Mouse (Mus musculus): ENCODE results near the gene Loxl3.

Gene Loxl3

DNA sequence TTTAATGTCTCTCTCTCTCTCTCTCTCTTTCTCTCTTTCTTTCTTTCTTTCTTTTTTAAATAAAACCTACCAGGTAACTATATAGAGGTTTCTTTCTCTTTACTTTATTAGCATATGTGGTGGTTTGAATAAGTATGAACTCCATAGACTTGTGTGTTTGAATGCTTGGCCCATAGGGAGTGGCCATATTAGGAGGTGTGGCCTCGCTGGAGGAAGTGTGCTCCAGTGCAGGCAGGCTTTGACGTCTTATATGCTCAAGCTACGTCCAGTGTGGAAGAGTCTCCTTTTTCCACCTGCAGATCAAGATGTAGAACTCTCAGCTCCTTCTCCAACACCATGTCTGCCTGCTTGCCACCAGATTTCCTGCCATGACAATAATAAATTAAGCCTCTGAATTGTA lies 14.9 kb upstream of the Loxl3 start:
- DNase-seq, result no peak

DNA sequence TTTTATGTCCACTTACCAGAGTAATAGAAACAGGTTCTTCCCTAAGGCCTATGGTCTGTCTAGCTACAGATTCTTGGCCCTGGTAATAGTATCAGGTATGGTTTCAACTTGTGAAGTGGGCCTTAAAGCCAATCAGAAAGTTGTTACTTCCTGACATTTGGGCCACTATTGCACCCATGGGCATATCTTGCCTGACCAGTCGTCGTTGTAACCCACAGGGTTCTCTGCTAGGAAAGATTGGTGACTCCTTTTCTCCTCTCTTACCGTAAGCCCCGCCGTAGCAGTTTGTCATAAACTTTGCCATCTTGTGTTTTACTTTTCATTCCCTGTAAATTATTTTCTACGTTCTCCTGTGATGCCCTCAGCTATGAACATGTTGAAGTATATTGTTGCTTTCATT lies 13.9 kb upstream of the Loxl3 start:
- no peak for DNase-seq

DNA sequence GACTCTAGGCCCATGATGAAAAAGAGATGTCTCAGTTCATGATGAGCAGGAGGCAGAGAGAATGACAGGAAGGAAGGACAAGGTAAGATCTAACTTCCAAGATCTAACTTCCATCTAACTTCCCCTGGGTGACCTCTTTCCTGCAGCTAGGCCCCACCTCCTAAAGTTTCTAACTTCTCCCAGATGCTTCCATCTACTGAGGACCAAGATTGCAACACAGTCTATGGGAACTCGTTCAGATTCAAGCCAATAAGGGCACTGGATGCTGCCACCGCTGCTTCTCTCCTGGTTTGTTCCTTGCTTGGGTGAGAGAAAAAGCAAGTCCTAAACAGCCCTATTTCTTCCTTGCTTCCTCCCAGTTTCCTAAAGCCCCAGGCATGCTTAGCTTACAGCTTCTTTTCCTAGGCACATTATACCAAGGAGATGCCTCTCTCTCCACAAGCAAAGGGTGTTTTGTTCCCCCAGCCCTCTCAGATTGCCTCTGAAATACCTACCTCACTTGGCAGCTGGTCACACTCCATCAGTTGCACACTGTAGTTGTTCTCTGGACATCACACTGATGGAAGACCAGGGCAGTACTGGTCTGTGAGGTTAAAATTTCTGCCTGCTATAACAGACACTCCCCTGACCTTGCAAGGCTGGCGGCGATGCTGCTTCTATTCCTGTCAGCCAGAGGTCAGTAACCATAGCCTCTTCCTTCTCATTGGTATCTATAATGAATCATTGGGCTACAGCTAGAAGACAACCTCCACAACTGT lies 13.0 kb upstream of the Loxl3 start:
- DNase-seq, result no peak

DNA sequence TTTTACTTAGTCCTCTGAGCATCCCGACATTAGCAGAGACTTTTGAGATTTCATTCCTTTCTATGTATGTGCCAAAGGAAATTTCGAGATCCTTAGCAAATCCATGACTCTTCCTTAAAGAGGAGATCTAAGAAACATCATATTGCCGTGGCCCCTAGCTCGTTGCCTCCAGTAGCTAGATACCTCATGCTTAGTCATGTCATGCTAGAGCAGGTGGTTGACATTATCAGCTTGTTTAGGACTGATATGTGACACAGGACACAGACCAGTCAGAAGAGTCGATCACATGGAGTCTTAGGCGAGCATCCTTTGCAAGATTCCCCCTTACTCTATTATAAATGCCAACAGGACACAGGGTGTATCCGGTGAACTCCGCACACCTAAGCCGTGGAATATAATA lies 11.0 kb upstream of the Loxl3 start:
- no peak for DNase-seq

DNA sequence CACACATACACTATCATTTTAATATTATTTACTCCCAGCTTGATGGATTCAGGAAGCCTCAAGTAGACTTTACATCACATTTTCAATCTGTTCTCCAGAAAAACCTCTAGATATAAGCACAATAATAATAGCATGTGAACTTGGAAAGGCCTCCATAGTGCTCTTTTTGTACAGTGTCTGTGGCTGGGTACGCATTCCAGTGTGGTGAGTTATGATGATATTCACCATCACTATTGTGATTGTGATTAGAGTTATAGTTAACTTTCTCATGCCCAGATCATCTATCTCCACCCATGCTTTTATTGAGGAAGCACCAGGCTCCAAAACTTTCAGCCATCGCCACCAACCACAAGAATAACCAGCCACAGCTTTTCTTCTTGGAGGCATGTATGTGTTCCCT lies 10.2 kb upstream of the Loxl3 start:
- no peak for DNase-seq

DNA sequence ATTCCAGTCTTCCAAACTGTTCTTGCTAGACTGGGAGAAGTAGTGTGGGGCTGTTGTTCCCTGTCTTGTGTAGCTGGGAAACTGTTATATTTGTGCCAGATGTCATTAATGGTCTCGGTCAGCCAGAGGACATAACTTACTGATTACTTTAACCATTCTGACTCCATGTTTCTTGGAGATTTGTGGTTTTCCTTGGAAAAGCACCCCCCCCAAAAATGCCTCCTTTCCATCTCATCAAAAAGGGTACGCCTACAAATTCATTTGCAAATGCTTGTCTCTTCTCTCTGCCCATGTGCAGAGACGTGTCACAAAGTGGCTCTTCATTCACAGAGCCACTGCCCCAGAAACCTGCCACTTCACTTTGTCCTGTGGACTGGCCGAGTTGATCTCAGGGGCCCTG lies 9.6 kb upstream of the Loxl3 start:
- no peak for DNase-seq

DNA sequence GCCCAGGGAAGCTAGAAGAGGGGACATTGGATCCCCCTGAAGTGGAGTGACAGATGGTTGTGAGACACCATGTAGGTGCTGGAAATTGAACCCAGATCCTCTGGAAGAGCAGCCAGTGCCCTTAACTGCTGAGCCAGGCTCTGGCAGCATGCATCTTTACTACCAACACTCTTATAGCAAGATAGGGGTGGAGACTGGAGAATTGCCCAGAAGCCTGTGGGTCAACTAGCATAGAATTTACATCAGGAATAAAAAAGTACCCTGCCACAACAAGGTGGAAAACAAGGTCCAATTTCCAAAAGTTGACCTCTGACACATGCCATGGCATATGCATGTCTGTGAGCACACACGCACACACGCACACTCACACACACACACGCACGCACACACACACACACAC lies 8.8 kb upstream of the Loxl3 start:
- DNase-seq, result no peak

DNA sequence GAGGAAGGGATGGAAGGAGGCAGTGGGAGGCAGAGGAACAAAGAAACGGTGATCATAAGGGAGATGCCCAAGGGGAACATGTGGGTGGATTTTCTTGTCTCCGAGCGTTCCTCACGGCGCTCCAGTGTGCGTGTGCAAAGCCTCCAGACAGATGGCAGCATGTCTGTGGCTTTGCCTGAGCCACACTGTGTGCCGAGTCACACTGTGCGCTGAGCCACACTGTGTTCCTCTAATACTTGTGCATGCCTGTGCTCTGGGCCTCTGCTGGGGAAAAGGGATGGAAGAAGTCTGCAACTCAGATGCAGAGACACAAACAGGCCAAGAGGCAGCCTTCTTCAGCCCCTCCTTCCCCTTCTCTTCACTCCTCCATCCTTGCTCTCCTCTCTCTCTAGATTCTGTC lies 6.7 kb upstream of the Loxl3 start:
- DNase-seq, result no peak

DNA sequence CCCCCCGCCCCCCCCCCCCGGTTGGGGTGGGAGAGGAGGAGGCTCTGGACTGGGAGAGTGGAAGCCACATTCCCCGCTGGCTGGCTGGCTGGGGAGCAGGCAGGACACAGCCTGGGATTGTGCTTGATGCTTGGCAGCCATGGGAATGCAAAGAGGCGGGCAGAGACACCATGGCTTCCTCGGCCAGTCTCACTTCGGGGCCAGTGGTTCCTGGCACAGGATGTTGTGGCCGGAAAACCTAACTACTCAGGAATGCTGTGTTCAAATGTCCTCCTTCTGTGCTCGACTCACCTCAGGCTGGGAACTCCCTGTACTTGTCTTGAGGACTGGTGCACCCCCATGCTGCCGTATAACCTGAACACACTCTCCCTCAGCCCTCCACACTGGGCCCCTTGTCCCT lies 6.3 kb upstream of the Loxl3 start:
- DNase-seq, result no peak

DNA sequence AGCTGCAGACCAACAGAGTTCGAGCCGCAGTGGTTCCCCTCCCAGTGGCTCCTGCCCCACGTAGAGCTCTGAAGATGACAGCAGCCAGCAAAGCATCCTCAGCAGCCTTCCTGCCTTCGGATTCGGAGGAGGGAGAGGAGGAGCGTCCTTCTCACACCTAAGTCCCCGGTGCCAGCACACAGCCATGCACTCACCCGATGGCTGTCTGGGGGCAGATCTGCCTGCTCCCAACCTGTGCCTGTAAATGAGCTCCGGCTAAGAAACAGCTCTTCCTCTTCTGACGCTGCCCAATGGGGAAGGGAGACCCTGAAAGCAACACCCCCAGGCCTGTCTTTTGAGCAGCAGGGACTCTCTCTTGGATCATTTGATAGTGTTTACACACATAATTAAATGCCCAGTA lies 4.2 kb upstream of the Loxl3 start:
- DNase-seq, result no peak

DNA sequence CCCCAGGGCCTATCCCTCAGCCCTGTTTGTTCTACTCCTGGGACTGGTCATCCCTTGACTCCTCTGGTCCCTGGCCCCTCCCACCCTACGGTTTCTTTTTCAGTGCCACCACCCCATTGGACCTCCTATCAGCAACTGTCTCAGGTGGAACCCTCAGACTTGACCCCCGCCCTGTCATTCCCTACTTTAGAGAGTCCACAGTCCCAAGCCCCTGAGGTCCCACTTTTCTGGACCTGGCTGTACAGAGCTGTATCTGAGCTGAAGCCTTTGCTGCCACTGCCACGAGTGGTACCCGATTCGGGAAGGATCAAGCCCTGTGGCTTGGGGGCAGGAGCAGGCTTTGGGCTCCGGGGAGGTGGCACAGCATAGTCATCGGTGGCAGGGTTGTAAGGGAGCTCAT lies 2.9 kb upstream of the Loxl3 start:
- DNase-seq, result no peak

DNA sequence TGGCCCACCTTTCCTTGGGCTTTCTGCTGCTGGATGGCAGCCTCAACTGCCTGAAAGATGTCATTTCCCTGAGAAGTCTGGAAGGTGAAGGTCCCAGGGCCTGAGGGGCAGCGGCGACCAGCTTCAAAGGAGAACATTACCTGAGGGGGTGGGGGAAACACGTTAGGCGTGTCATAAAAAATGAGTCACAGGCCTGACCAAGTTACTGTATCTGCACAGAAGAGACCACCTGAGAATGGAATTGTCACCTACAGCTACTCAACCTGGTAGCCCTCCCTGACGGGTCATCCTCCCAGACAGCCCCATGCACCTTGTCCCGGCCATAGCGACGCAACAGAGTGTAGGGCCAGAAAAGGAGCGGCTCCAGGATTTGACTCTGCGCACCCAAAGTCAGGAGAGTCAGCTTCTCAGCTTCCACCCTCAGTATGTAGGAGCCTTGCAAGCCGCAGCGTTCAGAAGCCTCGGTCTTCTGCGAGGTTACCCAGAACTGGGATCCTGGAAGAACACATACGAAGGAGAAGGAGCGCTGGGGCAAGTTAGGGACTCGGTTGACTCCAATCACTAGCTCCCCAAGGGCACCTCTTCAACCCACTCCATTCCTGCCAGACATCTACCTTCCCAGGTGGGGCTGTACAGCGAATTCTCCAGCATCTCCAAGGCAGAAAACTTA lies 1.9 kb upstream of the Loxl3 start:
- DNase-seq, result no peak

DNA sequence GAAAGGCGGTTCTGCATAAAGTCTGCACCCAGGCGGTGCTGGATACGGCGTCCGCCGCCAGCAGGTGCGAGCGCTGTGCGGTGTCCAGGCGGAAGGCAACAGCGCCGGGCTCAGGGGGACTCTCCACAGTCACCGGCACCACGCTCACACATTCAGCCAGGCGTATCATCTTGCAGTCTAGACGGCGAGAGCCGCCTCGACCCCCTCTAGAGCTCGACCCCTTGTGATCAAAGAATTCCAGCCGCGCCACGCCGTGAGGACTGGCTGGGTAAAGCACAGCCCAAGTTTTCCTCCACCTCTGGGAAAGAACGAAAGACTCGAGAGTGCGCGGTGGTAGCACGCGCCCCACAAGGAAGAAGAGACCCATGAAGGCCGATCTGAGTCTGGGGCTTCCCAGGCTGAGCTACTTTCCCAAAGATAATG lies 1.2 kb upstream of the Loxl3 start:
- DNase-seq, result peak; percentile 61

DNA sequence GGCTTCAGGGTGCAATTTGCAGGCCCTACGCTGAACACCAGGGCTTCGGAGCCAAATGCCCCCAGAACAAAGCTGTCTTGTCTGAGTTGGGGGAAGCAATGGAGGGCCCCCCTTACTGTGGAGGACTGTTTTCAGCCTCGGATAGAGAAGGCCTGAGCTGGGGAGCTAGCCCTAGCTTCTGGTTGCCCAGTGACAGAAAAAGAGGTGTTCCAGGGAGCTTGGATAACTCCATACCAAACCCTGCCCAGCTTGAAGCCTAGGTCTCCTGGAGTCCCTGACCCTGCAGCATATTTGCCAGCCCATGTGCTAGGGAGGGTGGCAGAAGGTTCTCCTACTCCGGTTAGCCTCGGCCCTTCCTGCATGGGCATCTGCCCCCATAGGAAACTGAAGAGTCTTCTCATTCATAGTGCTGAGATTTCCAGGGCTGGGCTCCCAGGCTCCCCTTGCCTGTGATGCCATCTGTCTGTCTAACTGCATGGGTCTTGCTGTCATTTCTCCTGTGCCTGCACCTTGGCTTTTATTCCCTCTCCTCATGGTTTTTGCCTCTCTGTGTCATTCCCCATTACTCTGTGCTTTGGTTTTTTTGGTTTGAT lies 586 bp downstream of the Loxl3 start:
- DNase-seq, result no peak

DNA sequence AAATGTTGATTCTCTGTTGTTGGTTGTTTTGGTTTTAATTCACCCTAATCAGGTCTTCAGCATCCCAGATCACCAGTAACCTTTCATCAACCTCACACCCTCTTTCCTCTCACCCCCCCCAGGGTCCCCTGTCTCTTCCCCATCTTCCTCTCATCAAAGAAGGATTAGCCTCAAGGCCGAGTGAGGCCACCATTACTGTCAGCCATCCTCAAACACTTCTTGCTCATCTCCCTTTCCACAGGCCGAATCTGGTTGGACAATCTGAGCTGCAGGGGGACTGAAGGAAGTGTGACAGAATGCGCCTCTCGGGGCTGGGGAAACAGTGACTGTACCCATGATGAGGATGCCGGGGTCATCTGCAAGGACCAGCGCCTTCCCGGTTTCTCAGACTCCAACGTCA lies 3.2 kb downstream of the Loxl3 start:
- no peak for DNase-seq

DNA sequence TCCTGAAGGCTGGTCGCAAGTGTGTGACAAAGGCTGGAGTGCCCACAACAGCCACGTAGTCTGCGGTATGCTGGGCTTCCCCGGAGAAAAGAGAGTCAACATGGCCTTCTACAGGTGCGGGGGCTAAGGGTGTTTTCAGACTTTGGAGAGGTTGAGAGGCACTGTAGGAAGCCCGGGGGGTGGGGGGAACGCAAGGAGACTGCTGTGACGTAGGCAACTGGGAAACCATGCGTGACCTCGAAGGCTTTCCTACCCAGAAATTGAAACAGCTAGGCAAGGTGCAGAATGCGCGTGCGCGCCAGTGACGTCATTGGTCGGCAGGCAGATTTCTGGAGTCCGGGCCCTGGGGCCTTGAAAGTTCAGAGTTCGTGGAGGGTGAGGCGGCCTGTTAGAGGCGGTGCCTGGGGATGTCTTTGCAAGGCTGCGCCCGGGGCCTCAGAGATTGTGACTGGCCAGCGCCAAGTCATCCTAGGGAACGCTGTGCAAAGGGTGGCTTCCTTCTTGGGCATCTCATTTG lies 4.6 kb downstream of the Loxl3 start:
- DNase-seq, result peak; percentile 93

DNA sequence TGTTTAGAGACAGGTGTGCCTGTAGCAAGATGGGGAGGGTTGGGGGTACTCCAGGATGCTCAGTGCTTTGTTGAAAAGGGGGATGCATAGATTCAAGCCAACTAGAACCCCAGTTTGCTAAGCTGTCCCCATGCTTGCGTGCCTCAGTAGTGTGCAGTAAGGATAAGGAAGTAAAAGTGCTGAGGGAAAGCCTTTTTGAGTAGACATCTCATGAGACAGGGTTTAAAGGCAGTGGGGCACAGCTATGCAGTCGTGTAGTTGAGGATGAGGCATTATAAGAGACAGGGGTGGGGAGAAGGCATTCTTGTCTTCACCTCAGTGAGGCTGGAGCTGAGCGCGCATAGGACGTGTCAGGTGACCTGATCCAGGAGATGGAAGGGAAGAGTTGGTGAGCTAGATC lies 6.6 kb downstream of the Loxl3 start:
- DNase-seq, result no peak

DNA sequence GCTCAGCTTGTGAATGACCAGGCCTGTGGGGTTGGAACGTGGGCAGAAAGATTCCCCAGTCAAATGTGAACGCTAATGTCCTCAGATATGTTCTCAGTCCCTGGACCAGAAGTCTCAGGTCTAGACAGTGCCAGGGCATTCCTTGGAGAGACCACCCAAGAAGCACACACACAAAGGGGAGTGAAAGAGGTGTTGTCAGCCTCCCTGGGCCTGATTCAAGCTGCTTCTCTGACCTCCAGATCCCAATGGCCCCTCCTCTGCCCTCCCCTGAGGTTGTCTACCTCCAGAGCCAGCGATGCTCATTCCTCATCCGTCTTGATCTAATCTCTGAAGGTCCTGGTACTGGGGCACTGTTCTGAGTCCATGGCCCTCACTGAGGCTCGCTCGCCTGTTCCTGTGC lies 9.6 kb downstream of the Loxl3 start:
- no peak for DNase-seq

DNA sequence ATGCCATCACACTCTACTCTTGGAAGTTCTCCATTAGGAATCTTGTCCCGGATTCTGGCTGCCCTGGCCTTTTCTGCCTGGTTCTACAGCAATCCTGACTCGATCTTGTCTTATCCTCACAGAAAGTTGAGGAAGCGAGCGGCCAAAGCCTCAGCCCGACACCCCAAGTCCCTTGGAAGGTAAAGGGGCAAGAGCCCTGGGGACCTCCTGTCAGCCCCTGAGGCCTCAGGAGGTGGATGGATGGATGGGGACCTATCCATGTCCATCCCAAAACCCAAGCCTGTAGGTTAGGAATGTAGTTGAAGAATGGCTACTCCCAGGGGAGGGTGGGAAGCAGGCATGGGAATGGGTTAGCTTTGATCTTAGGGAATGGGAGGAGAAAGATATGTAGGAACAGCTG lies 10.0 kb downstream of the Loxl3 start:
- DNase-seq, result no peak

DNA sequence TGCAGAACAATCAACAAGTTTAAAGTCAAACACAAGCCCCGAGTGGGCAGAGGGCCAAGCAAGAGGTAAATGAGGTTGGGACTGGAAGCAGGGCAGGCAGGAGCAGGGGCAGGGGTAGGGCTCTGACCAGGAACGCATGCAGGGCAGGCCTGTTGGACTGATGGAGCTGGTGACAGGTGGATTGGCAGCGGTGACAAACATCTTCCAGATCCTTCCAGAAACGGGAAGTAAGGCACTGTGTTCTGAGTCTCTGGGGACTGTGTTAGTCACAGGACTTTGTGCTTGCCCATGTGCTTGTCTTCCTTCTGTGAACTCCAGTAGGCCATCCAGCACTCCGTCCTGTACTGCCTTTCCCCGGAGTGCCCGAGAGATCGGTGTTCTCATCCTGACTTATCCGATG lies 10.8 kb downstream of the Loxl3 start:
- DNase-seq, result peak; percentile 47

DNA sequence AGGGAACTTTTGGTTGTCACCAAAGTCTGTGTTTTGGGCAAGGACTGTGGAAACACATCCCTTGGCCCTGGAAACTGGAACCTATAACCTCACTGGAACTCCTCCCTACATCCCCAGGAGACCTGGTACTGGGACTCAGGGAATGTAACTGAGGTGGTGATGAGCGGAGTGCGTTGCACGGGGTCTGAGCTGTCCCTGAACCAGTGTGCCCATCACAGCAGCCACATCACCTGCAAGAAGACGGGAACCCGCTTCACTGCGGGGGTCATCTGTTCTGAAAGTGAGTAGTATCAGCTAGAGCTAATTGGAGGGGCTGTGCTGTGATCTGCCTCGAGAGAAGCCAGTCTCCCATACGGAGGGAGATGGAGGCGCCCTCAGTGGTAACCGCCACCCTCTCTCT lies 15.4 kb downstream of the Loxl3 start:
- DNase-seq, result no peak

DNA sequence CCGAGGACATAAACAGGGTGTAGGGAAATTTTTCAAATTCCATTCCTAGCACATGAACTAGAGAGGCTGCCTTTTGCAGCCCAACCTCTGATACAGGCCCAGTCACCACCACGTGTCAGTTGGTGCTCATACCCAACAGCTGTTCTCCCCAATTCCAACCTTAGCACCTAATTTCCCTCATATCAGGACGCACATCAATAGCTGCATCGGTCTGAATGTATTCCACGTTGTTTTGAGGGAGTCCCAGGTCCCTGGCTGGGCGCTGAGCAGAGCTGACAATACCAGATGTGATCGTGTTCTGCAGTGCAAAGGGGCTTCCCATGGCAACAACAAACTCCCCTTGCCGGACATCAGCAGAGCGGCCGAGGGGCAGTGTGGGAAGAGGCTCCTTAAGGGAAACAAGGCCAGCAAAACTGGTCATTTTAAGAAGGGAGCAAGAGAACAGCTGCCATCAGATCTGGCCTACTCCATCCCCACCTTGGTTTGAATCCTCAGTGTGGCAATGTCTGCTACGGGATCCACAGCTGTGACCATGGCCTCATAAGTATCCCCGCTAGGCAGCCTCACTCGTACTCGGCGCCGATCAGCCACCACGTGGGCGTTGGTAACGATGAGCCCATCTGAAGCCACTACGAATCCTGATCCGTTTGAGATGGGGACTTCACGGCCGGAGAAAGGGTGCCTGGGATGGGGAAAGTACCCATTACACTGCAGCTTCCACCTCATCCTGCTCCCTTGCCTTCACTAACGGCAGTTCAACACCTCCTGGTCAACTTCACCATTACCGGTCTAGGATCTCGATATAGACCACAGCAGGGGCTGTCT lies 19.4 kb downstream of the Loxl3 start:
- DNase-seq, result peak; percentile 52
